Mouse (Mus musculus): ENCODE measurements around the gene Mcrip1.
"Not testable (repeated sequence)": the region's sequence is repeated elsewhere in the genome, so short reads cannot be mapped to it uniquely, and the experiment has no call there.

The Mcrip1 gene

GRCm38 (mm10) chr11:120549168-120549945 is at the start of gene Mcrip1:
Gene Mcrip1 (minus strand): TSS chr11:120549727.
- peak; percentile 94 for DNase-seq (ENCODE audit: low read depth, low spot score)

GRCm38 (mm10) chr11:120598990-120599549 is 49.5 kb upstream of the Mcrip1 start:
- no peak for DNase-seq (ENCODE audit: low read depth, low spot score)

- DNase-seq (ENCODE audit: low read depth, low spot score): peak; percentile 99
Measured at GRCm38 (mm10) chr11:120598283-120598989, 48.9 kb upstream of the Mcrip1 start, which contains the start of the genes Alyref and Anapc11. Gene Alyref (minus strand): TSS chr11:120598365. Gene Anapc11 (plus strand): TSS chr11:120598421.

- DNase-seq (ENCODE audit: low read depth, low spot score): peak; percentile 39
Measured at GRCm38 (mm10) chr11:120597240-120598235, 48.0 kb upstream of the Mcrip1 start.

GRCm38 (mm10) chr11:120588531-120588930 is 39.0 kb upstream of the Mcrip1 start:
- no peak for DNase-seq (ENCODE audit: low read depth, low spot score)

- no peak for DNase-seq (ENCODE audit: low read depth, low spot score)
Measured at GRCm38 (mm10) chr11:120583937-120584336, 34.4 kb upstream of the Mcrip1 start.

- not testable (repeated sequence) for DNase-seq (ENCODE audit: low read depth, low spot score)
Measured at GRCm38 (mm10) chr11:120582982-120583293, 33.4 kb upstream of the Mcrip1 start.

GRCm38 (mm10) chr11:120582268-120582981 is 32.9 kb upstream of the Mcrip1 start:
- peak; percentile 73 for DNase-seq (ENCODE audit: low read depth, low spot score)

- DNase-seq (ENCODE audit: low read depth, low spot score): peak; percentile 92
Measured at GRCm38 (mm10) chr11:120581490-120582267, 32.2 kb upstream of the Mcrip1 start, which contains the start of gene Arhgdia. Gene Arhgdia (minus strand): TSS chr11:120581624.

GRCm38 (mm10) chr11:120580871-120581331 is 31.4 kb upstream of the Mcrip1 start:
- peak; percentile 67 for DNase-seq (ENCODE audit: low read depth, low spot score)

- peak; percentile 47 for DNase-seq (ENCODE audit: low read depth, low spot score)
Measured at GRCm38 (mm10) chr11:120580190-120580589, 30.7 kb upstream of the Mcrip1 start.

GRCm38 (mm10) chr11:120579316-120580107 is 30.0 kb upstream of the Mcrip1 start:
- DNase-seq (ENCODE audit: low read depth, low spot score): peak; percentile 80

- DNase-seq (ENCODE audit: low read depth, low spot score): no peak
Measured at GRCm38 (mm10) chr11:120578694-120579243, 29.2 kb upstream of the Mcrip1 start.

- DNase-seq (ENCODE audit: low read depth, low spot score): no peak
Measured at GRCm38 (mm10) chr11:120578024-120578693, 28.6 kb upstream of the Mcrip1 start.

GRCm38 (mm10) chr11:120577211-120578023 is 27.9 kb upstream of the Mcrip1 start:
- DNase-seq (ENCODE audit: low read depth, low spot score): peak; percentile 64

GRCm38 (mm10) chr11:120576365-120576981 is 26.9 kb upstream of the Mcrip1 start:
- DNase-seq (ENCODE audit: low read depth, low spot score): no peak

GRCm38 (mm10) chr11:120575940-120576339 is 26.4 kb upstream of the Mcrip1 start:
- no peak for DNase-seq (ENCODE audit: low read depth, low spot score)
